ENCODE assay signal across 9 mouse cellular contexts in the genomic region with DNA sequence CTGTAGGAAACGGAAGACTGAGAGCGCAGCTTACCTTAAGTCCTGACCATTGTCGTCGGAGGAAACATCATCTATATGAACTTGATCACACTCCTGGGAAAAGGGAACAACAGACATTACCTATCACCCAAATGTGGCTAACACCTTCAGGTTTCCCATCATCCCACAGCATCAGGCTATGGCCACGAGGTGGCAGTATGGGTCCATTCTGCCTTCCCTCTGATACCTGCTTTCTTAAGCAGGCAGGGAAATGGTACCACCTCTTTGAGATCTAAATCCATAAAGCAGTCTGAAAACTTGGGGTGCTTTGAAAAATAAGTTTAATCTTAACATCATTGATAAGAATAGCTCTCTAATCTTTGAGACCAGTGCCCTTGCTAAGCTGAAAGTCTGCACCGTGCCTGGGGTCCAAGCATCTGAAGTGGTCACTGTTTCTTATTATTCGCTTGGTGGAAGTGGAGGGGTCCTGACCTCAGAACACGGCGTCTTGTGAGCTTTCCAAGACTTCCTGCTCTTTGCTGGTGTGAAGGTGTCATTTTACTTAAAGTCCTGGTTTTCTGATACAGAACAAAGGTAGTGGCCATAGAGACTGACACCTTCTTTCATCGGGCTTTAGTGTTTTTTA.
DNase-seq lines count a peak whose midpoint lies in the region; ATAC-seq and TF ChIP-seq lines count a peak whose summit lies in the region.
"Had no signal": no experiment of that assay in that cellular context is flagged by ENCODE, and none has a peak within 500 bp of the region (broad histone marks: within the 10 kb centered on the region; RNA-seq: fewer than 3 reads in every experiment).

No protein-coding gene starts in this region.

- peak; percentile 65 for DNase-seq in kidney, adult 2 months
- peak; percentile 71 to 79 for DNase-seq in cerebellum, postnatal 4 days (ENCODE audit: low spot score in 2 of 2)
- DNase-seq in gastrocnemius, adult 2 months: peak; percentile 78
- peak; percentile 74 for DNase-seq in kidney, adult 9 months
- DNase-seq in midbrain, postnatal 0 days (ENCODE audit: low spot score): peak; percentile 84
- DNase-seq in telencephalon, adult 2 months (ENCODE audit: low read depth, low spot score): peak; percentile 40

- H3K36me3 ChIP-seq in kidney, adult 2 months (ENCODE audit: control insufficient read depth, insufficient read depth, low read length): no peaks in the 10 kb centered on the region
- H3K36me3 ChIP-seq in kidney, embryonic 16.5 days (ENCODE audit: insufficient read depth, low read length): no peaks in the 10 kb centered on the region
- no peaks in the 10 kb centered on the region for H3K36me3 ChIP-seq in limb, embryonic 13.5 days
- H3K36me3 ChIP-seq in midbrain, postnatal 0 days (ENCODE audit: insufficient read depth, low read length): no peaks in the 10 kb centered on the region
- H3K36me3 ChIP-seq: embryonic facial prominence, embryonic 12.5 days had no signal

- TF ChIP-seq POLR2A in kidney, adult 2 months (IDR thresholded peaks at IDR 0.05; ENCODE audit: low read depth, low read length): no peak

- no peak overlapping the region for H3K4me2 ChIP-seq in kidney, embryonic 16.5 days (replicated peaks; ENCODE audit: low read depth, low read length)
- H3K4me2 ChIP-seq in limb, embryonic 13.5 days (replicated peaks): no peak overlapping the region
- H3K4me2 ChIP-seq in midbrain, postnatal 0 days (ENCODE audit: low read depth, low read length, poor library complexity, severe bottlenecking): no peak overlapping the region
- H3K4me2 ChIP-seq: embryonic facial prominence, embryonic 12.5 days had no signal

- H3K4me1 ChIP-seq in kidney, adult 2 months (ENCODE audit: control insufficient read depth, insufficient read depth, low read length): no peaks in the 10 kb centered on the region
- no peaks in the 10 kb centered on the region for H3K4me1 ChIP-seq in kidney, embryonic 16.5 days (ENCODE audit: insufficient read depth, low read length)
- peaks cover 10% of the 10 kb centered on the region for H3K4me1 ChIP-seq in limb, embryonic 13.5 days
- no peaks in the 10 kb centered on the region for H3K4me1 ChIP-seq in midbrain, postnatal 0 days (ENCODE audit: insufficient read depth, low read length)

- no peak for ATAC-seq in kidney, embryonic 16.5 days (ENCODE audit: low FRiP score, low TSS enrichment)
- ATAC-seq in limb, embryonic 13.5 days (ENCODE audit: low FRiP score, low read depth): peak; percentile 40; the same call in 1 of the 2 replicates
- peak; percentile 76; the same call in 1 of the 2 replicates for ATAC-seq in midbrain, postnatal 0 days (ENCODE audit: low FRiP score)

- peak; percentile 97 for TF ChIP-seq CTCF in kidney, adult 2 months (conservative IDR thresholded peaks at IDR 0.05; ENCODE audit: insufficient read depth, insufficient read length, low read depth, low read length)
- TF ChIP-seq CTCF in gastrocnemius, adult 2 months (IDR thresholded peaks at IDR 0.05): peak; percentile 98
- peak; percentile 100 for TF ChIP-seq CTCF in midbrain, postnatal 0 days (IDR thresholded peaks at IDR 0.05)

- no peaks in the 10 kb centered on the region for H3K27me3 ChIP-seq in kidney, adult 2 months (replicated peaks; ENCODE audit: control insufficient read depth, insufficient read depth, low read length)
- no peaks in the 10 kb centered on the region for H3K27me3 ChIP-seq in kidney, embryonic 16.5 days (ENCODE audit: insufficient read depth, low read length)
- H3K27me3 ChIP-seq in limb, embryonic 13.5 days: 0 out of 2 replicates have a peak, but pooled peaks cover 6% of the 10 kb centered on the region
- no peaks in the 10 kb centered on the region for H3K27me3 ChIP-seq in midbrain, postnatal 0 days (ENCODE audit: insufficient read depth, low read length)
- H3K27me3 ChIP-seq: embryonic facial prominence, embryonic 12.5 days had no signal

- 43% methylated on average over 10 of the region's 10 CpGs for WGBS in kidney, adult 2 months
- 41% methylated on average over 10 of the region's 10 CpGs for WGBS in kidney, embryonic 16.5 days
- 24% methylated on average over 10 of the region's 10 CpGs for WGBS in limb, embryonic 13.5 days
- WGBS in midbrain, postnatal 0 days: 49% methylated on average over 10 of the region's 10 CpGs

- H3K9ac ChIP-seq in kidney, embryonic 16.5 days (replicated peaks; ENCODE audit: low read length): no peak overlapping the region
- no peak overlapping the region for H3K9ac ChIP-seq in limb, embryonic 13.5 days
- H3K9ac ChIP-seq in midbrain, postnatal 0 days (replicated peaks; ENCODE audit: low read length, poor library complexity, severe bottlenecking): no peak overlapping the region
- H3K9ac ChIP-seq: embryonic facial prominence, embryonic 12.5 days had no signal

- H3K27ac ChIP-seq in kidney, adult 2 months (ENCODE audit: insufficient read depth, low read depth, low read length): no peak overlapping the region
- no peak overlapping the region for H3K27ac ChIP-seq in kidney, embryonic 16.5 days (ENCODE audit: low read length)
- H3K27ac ChIP-seq in gastrocnemius, adult 2 months: no peak overlapping the region
- H3K27ac ChIP-seq in limb, embryonic 13.5 days: no peak overlapping the region
- H3K27ac ChIP-seq in midbrain, postnatal 0 days (ENCODE audit: low read depth, low read length): no peak overlapping the region
- H3K27ac ChIP-seq: embryonic facial prominence, embryonic 12.5 days had no signal

- no peak overlapping the region for H3K4me3 ChIP-seq in kidney, adult 2 months (ENCODE audit: insufficient read depth, low read depth, low read length)
- no peak overlapping the region for H3K4me3 ChIP-seq in kidney, embryonic 16.5 days (ENCODE audit: low read length)
- no peak overlapping the region for H3K4me3 ChIP-seq in gastrocnemius, adult 2 months
- H3K4me3 ChIP-seq in limb, embryonic 13.5 days: no peak overlapping the region
- H3K4me3 ChIP-seq in midbrain, postnatal 0 days (ENCODE audit: low read depth, low read length): no peak overlapping the region
- H3K4me3 ChIP-seq: embryonic facial prominence, embryonic 12.5 days had no signal

- no peaks in the 10 kb centered on the region for H3K9me3 ChIP-seq in kidney, embryonic 16.5 days (ENCODE audit: low read length)
- no peaks in the 10 kb centered on the region for H3K9me3 ChIP-seq in limb, embryonic 13.5 days
- no peaks in the 10 kb centered on the region for H3K9me3 ChIP-seq in midbrain, postnatal 0 days (ENCODE audit: low read length)
- H3K9me3 ChIP-seq: embryonic facial prominence, embryonic 12.5 days had no signal

- intact Hi-C loops in gastrocnemius, adult 2 months (cut with DNase I): loop anchor here (2.0 to 10.0 kb wide), 5 partner anchors 235 to 658 kb away; partner anchors contain the start of gene Eya4
